In the genomic region with DNA sequence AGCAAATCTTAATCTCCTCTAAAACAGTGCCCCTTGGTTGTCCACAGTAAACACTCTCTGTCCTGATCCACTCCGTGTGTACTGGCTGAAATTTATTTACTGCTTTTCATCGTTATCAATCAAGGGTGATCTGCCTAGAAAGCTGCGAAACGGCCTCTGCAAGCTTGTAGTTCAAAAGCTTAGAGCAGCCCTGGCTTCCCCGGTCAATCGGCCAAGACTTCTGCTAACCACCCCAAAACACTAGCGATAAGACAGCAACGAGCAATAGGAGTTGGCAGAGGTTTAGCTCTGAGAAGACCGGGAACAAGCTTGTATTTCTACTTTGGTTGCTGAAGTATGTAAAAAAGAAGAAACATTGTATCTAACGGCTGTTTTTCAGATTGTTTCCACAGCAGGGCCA, we compare ENCODE assay signal across 18 mouse cellular contexts.
DNase-seq lines count a peak whose midpoint lies in the region.
"Had no signal": no experiment of that assay in that cellular context is flagged by ENCODE, and none has a peak within 500 bp of the region (broad histone marks: within the 10 kb centered on the region; RNA-seq: fewer than 3 reads in every experiment).

No protein-coding gene starts in this region.

- H3K9me3 ChIP-seq in forebrain, embryonic 10.5 days = no peaks in the 10 kb centered on the region
- H3K9me3 ChIP-seq: embryonic facial prominence, embryonic 15.5 days; forebrain, embryonic 15.5 days; hindbrain, embryonic 13.5 days had no signal

- H3K4me1 ChIP-seq in forebrain, embryonic 10.5 days = no peaks in the 10 kb centered on the region
- H3K4me1 ChIP-seq: embryonic facial prominence, embryonic 15.5 days; forebrain, embryonic 15.5 days; hindbrain, embryonic 13.5 days had no signal

- no peaks in the 10 kb centered on the region for H3K36me3 ChIP-seq in forebrain, embryonic 10.5 days (replicated peaks)
- H3K36me3 ChIP-seq: embryonic facial prominence, embryonic 15.5 days; forebrain, embryonic 15.5 days; hindbrain, embryonic 13.5 days had no signal

- no peaks in the 10 kb centered on the region for H3K27me3 ChIP-seq in forebrain, embryonic 10.5 days (ENCODE audit: poor library complexity, severe bottlenecking)
- H3K27me3 ChIP-seq: embryonic facial prominence, embryonic 15.5 days; forebrain, embryonic 15.5 days; hindbrain, embryonic 13.5 days had no signal

- no peak overlapping the region for H3K27ac ChIP-seq in forebrain, embryonic 10.5 days
- H3K27ac ChIP-seq: embryonic facial prominence, embryonic 15.5 days; forebrain, embryonic 15.5 days; hindbrain, embryonic 13.5 days; hindbrain, postnatal 0 days had no signal

- DNase-seq in adrenal gland, postnatal 25 days = peak; percentile 9
- no peak for DNase-seq in adrenal gland, adult 8-10 months
- peak; percentile 25 to 27 for DNase-seq in heart, postnatal 10 days
- DNase-seq in heart, postnatal 25 days (ENCODE audit: low spot score) = no peak
- peak; percentile 4 for DNase-seq in lung, postnatal 36 days
- DNase-seq in lung, postnatal 14 days = no peak
- DNase-seq in testis, postnatal 10 days (ENCODE audit: low spot score) = peak; percentile 51
- DNase-seq in forebrain, embryonic 10.5 days (ENCODE audit: extremely low spot score, low spot score) = no peak
- DNase-seq: cerebellum, adult 11 months; cerebellum, adult 8-10 months; cerebellum, postnatal 14 days; embryo, embryonic 11 days; gastrocnemius, postnatal 36 days had no signal

- no peak overlapping the region for H3K4me3 ChIP-seq in forebrain, embryonic 10.5 days
- H3K4me3 ChIP-seq: embryonic facial prominence, embryonic 15.5 days; erythroblast, embryonic 14.5 days; forebrain, embryonic 15.5 days; hindbrain, embryonic 13.5 days had no signal

- 93% methylated on average over 10 of the region's 10 CpGs for WGBS in forebrain, embryonic 10.5 days

- intact Hi-C loops in heart, postnatal 10 days (cut with DNase I) = no loop called here
- intact Hi-C loops in heart, postnatal 25 days (cut with DNase I) = no loop called here

Comparison
In these comparisons a context has a peak if more than half of its experiments do, and no peak if none do; other contexts are left out.
1. DNase-seq: peak in adrenal gland, postnatal 25 days (single experiment), heart, postnatal 10 days (2 of 2), lung, postnatal 36 days (single experiment) and testis, postnatal 10 days (single experiment); none in adrenal gland, adult 8-10 months (single experiment), heart, postnatal 25 days (single experiment), lung, postnatal 14 days (single experiment) and forebrain, embryonic 10.5 days (single experiment).